Mouse (Mus musculus) liver, embryonic 13.5 days (tissue): ENCODE measurements around the gene Lrp3. TPM values are rescaled to one million over a fixed set of nuclear protein-coding genes. Genes with fewer than 3 reads are reported as not detected.

Source experiments
- ATAC-seq: fragments of 200-750 bp; cut with Nextera tagmentation; 2 replicates; pipeline ENCODE4 v1.8.0; 2017; ENCODE audit warnings: low read depth, mild to moderate bottlenecking, moderate number of reproducible peaks, moderate library complexity
- DNase-seq: peaks from one replicate; pipeline ENCODE4 v3.0.0; 2022
- H3K27ac ChIP-seq: fragments of 300-500 bp; sonication (generic); 2 replicates; pipeline ENCODE4 v1.5.1; 2015; ENCODE audit warnings: moderate library complexity, mild to moderate bottlenecking, inconsistent platforms
- H3K27me3 ChIP-seq: fragments of 300-500 bp; sonication (generic); 2 replicates; pipeline ENCODE4 v1.6.1; 2015; ENCODE audit warnings: mild to moderate bottlenecking, inconsistent platforms
- H3K36me3 ChIP-seq: fragments of 300-500 bp; sonication (generic); 2 replicates; pipeline ENCODE4 v1.6.1; 2015; ENCODE audit warnings: mild to moderate bottlenecking, inconsistent platforms
- H3K4me1 ChIP-seq: fragments of 300-500 bp; sonication (generic); replicated peaks from 2 replicates; pipeline ENCODE4 v1.6.1; 2015; ENCODE audit warnings: inconsistent platforms
- H3K4me2 ChIP-seq: fragments of 300-500 bp; sonication (generic); 2 replicates; pipeline ENCODE4 v1.6.1; 2015; ENCODE audit warnings: inconsistent platforms, mild to moderate bottlenecking, moderate library complexity
- H3K4me3 ChIP-seq: fragments of 300-500 bp; sonication (generic); replicated peaks from 2 replicates; pipeline ENCODE4 v1.5.1; 2015; ENCODE audit warnings: mild to moderate bottlenecking, inconsistent platforms
- H3K9ac ChIP-seq: fragments of 300-500 bp; sonication (generic); 2 replicates; pipeline ENCODE4 v1.6.1; 2015; ENCODE audit warnings: mild to moderate bottlenecking, inconsistent platforms
- H3K9me3 ChIP-seq: fragments of 300-500 bp; sonication (generic); replicated peaks from 2 replicates; pipeline ENCODE4 v1.6.1; 2016; ENCODE audit warnings: inconsistent platforms
- WGBS: fragments of 180-500 bp; shearing (Covaris S2); methylation state at CpG from one replicate; pipeline ENCODE4 v1.1.7; 2015; ENCODE audit not compliant: insufficient replicate concordance; 5-methylcytosine and 5-hydroxymethylcytosine counted together
- polyA plus RNA-seq: library from polyadenylated mRNA; unstranded; fragments of >200 nt; fragmentation: Nextera tagmentation; extraction: Ambion mirVana; gene quantifications from 2 replicates; pipeline ENCODE4 v1.2.1, GENCODE M21; 2015

The Lrp3 gene
- polyA plus RNA-seq, 1 experiment from 2014 or later, result 0.38 TPM

GRCm38 (mm10) chr7:35163600-35163999 lies 51.7 kb downstream of the Lrp3 start:
- H3K4me3 ChIP-seq, result no peak overlapping the region
- no peak overlapping the region for H3K4me2 ChIP-seq
- DNase-seq (no peak), ATAC-seq (no peak)
- no peak overlapping the region for H3K27ac ChIP-seq
- no peaks in the 10 kb centered on the region for H3K27me3 ChIP-seq
- 51% methylated on average over 7 of the region's 7 CpGs for WGBS
- no peak overlapping the region for H3K9ac ChIP-seq
- H3K9me3 ChIP-seq, result no peaks in the 10 kb centered on the region
- no peaks in the 10 kb centered on the region for H3K36me3 ChIP-seq
- peaks cover 11% of the 10 kb centered on the region for H3K4me1 ChIP-seq

- no peaks in the 10 kb centered on the region for H3K36me3 ChIP-seq
- no peaks in the 10 kb centered on the region for H3K27me3 ChIP-seq
- no peak overlapping the region for H3K27ac ChIP-seq
- DNase-seq (no peak), ATAC-seq (no peak)
- H3K9me3 ChIP-seq, result no peaks in the 10 kb centered on the region
- H3K4me1 ChIP-seq, result peaks cover 9% of the 10 kb centered on the region
- no peak overlapping the region for H3K4me3 ChIP-seq
- 62% methylated on average over 6 of the region's 6 CpGs for WGBS
- no peak overlapping the region for H3K9ac ChIP-seq
- no peak overlapping the region for H3K4me2 ChIP-seq
Observed at GRCm38 (mm10) chr7:35162443-35162842, 52.9 kb downstream of the Lrp3 start.

- WGBS, result 30% methylated on average over 3 of the region's 3 CpGs
- Histone ChIP-seq H3K27ac (no peak overlapping the region), H3K9me3 (no peaks in the 10 kb centered on the region), H3K4me1 (peaks cover 17% of the 10 kb centered on the region), H3K36me3 (no peaks in the 10 kb centered on the region), H3K9ac (no peak overlapping the region), H3K27me3 (no peaks in the 10 kb centered on the region), H3K4me2 (no peak overlapping the region), H3K4me3 (no peak overlapping the region)
- DNase-seq, result no peak
- no peak for ATAC-seq
Observed at GRCm38 (mm10) chr7:35157512-35157911, 57.8 kb downstream of the Lrp3 start.

- no peak overlapping the region for H3K4me2 ChIP-seq
- WGBS, result 28% methylated on average over 16 of the region's 16 CpGs
- H3K4me1 ChIP-seq, result peaks cover 17% of the 10 kb centered on the region
- no peaks in the 10 kb centered on the region for H3K36me3 ChIP-seq
- H3K4me3 ChIP-seq, result no peak overlapping the region
- DNase-seq (no peak), ATAC-seq (0 out of 2 replicates have a peak, but pooled peaks have one; percentile 45)
- no peak overlapping the region for H3K27ac ChIP-seq
- H3K9me3 ChIP-seq, result no peaks in the 10 kb centered on the region
- H3K27me3 ChIP-seq, result no peaks in the 10 kb centered on the region
- H3K9ac ChIP-seq, result no peak overlapping the region
Observed at GRCm38 (mm10) chr7:35156561-35157477, 58.5 kb downstream of the Lrp3 start.

- Histone ChIP-seq H3K36me3 (no peaks in the 10 kb centered on the region), H3K4me2 (no peak overlapping the region), H3K4me1 (peaks cover 33% of the 10 kb centered on the region), H3K27me3 (no peaks in the 10 kb centered on the region), H3K9ac (no peak overlapping the region), H3K4me3 (no peak overlapping the region), H3K9me3 (no peaks in the 10 kb centered on the region), H3K27ac (no peak overlapping the region)
- DNase-seq (no peak), ATAC-seq (no peak)
- 12% methylated on average over 12 of the region's 12 CpGs for WGBS
Observed at GRCm38 (mm10) chr7:35154449-35154848, 60.8 kb downstream of the Lrp3 start.

- no peak for ATAC-seq
- WGBS, result 37% methylated on average over 5 of the region's 5 CpGs
- no peak overlapping the region for H3K27ac ChIP-seq
Observed at GRCm38 (mm10) chr7:35150860-35151259, 64.4 kb downstream of the Lrp3 start.

More at GRCm38 (mm10) chr7:35150860-35151259, 64.4 kb downstream of the Lrp3 start:
- H3K4me1 ChIP-seq, result peaks cover 46% of the 10 kb centered on the region
- no peak overlapping the region for H3K9ac ChIP-seq
- no peaks in the 10 kb centered on the region for H3K36me3 ChIP-seq
- no peaks in the 10 kb centered on the region for H3K27me3 ChIP-seq
- no peak overlapping the region for H3K4me3 ChIP-seq
- no peak for DNase-seq
- no peak overlapping the region for H3K4me2 ChIP-seq
- no peaks in the 10 kb centered on the region for H3K9me3 ChIP-seq

Other genes starting within 250 kb of the Lrp3 start
- 18.8 and 21.8 TPM in 2 replicates for gene Cebpg, start 158.9 kb downstream of the Lrp3 start, polyA plus RNA-seq
- 4.3 and 5.3 TPM in 2 replicates for gene Cebpa, start 96.2 kb downstream of the Lrp3 start, polyA plus RNA-seq
- 0.41 and 0.54 TPM in 2 replicates for gene Slc7a10, start 29.1 kb downstream of the Lrp3 start, polyA plus RNA-seq
- gene Gpatch1, start 102.9 kb upstream of the Lrp3 start, polyA plus RNA-seq, result 7.3 and 8.5 TPM in 2 replicates
- gene Rhpn2, start 118.7 kb upstream of the Lrp3 start, polyA plus RNA-seq, result 3.8 and 4.6 TPM in 2 replicates
- gene Faap24, start 181.3 kb upstream of the Lrp3 start, polyA plus RNA-seq, result 28.9 and 34.4 TPM in 2 replicates
- gene Cep89, start 181.5 kb upstream of the Lrp3 start, polyA plus RNA-seq, result 19.7 and 22.9 TPM in 2 replicates
- 2.2 and 2.5 TPM in 2 replicates for gene Slc7a9, start 233.3 kb upstream of the Lrp3 start, polyA plus RNA-seq